Mouse (Mus musculus) heart, embryonic 12.5 days (tissue): ENCODE measurements around the gene Ston2. TPM values are rescaled to one million over a fixed set of nuclear protein-coding genes. Genes with fewer than 3 reads are reported as not detected.
A peak's percentile ranks its signal among the peaks of the same experiment; 100 is the strongest.
"Not testable (repeated sequence)": the region's sequence is repeated elsewhere in the genome, so short reads cannot be mapped to it uniquely, and the experiment has no call there.

ENCODE experiments used
- ATAC-seq: fragments of 200-750 bp; cut with Nextera tagmentation; 2 replicates; pipeline ENCODE4 v1.8.0; 2017; ENCODE audit warnings: moderate TSS enrichment, moderate library complexity; ENCODE audit not compliant: insufficient number of reproducible peaks, low FRiP score
- H3K27ac ChIP-seq: fragments of 300-500 bp; sonication (generic); 2 replicates; pipeline ENCODE4 v1.5.1; 2016; ENCODE audit warnings: mild to moderate bottlenecking, moderate library complexity; ENCODE audit not compliant: poor library complexity, severe bottlenecking
- H3K27me3 ChIP-seq: fragments of 300-500 bp; sonication (generic); replicated peaks from 2 replicates; pipeline ENCODE4 v1.6.1; 2016; ENCODE audit warnings: mild to moderate bottlenecking, moderate library complexity
- H3K36me3 ChIP-seq: fragments of 300-500 bp; sonication (generic); 2 replicates; pipeline ENCODE4 v1.6.1; 2016; ENCODE audit warnings: mild to moderate bottlenecking, moderate library complexity
- H3K4me1 ChIP-seq: fragments of 300-500 bp; sonication (generic); replicated peaks from 2 replicates; pipeline ENCODE4 v1.6.1; 2016; ENCODE audit warnings: mild to moderate bottlenecking
- H3K4me2 ChIP-seq: fragments of 300-500 bp; sonication (generic); 2 replicates; pipeline ENCODE4 v1.6.1; 2016; ENCODE audit warnings: mild to moderate bottlenecking, moderate library complexity
- H3K4me3 ChIP-seq: fragments of 300-500 bp; sonication (generic); 2 replicates; pipeline ENCODE4 v1.5.1; 2016; ENCODE audit warnings: mild to moderate bottlenecking
- H3K9ac ChIP-seq: fragments of 300-500 bp; sonication (generic); 2 replicates; pipeline ENCODE4 v1.6.1; 2016; ENCODE audit warnings: mild to moderate bottlenecking, moderate library complexity
- H3K9me3 ChIP-seq: fragments of 300-500 bp; sonication (generic); replicated peaks from 2 replicates; pipeline ENCODE4 v1.6.1; 2016; ENCODE audit warnings: mild to moderate bottlenecking, moderate library complexity
- WGBS: fragments of 180-500 bp; shearing (Covaris S2); methylation state at CpG from one replicate; pipeline ENCODE4 v1.1.7; 2016; 5-methylcytosine and 5-hydroxymethylcytosine counted together
- polyA plus RNA-seq: library from polyadenylated mRNA; unstranded; fragments of >200 nt; fragmentation: Nextera tagmentation; extraction: Ambion mirVana; gene quantifications from 2 replicates; pipeline ENCODE4 v1.2.1, GENCODE M21; 2016

The Ston2 gene
- polyA plus RNA-seq, 1 experiment from 2014 or later = 4.9 TPM

- peak; percentile 92 for ATAC-seq
- under 1% methylated on average over 64 of the region's 99 CpGs for WGBS
- H3K36me3 ChIP-seq = peaks cover 10% of the 10 kb centered on the region
- H3K4me3 ChIP-seq = peak within 1 kb of the TSS; percentile 99
- no peaks in the 10 kb centered on the region for H3K27me3 ChIP-seq
- peak within 1 kb of the TSS; percentile 96 for H3K9ac ChIP-seq
- peaks cover 11% of the 10 kb centered on the region for H3K4me1 ChIP-seq
- peak within 1 kb of the TSS; percentile 61 for H3K4me2 ChIP-seq
- peak within 1 kb of the TSS; percentile 100 for H3K27ac ChIP-seq
- 0 out of 2 replicates have a peak, but pooled peaks cover 2% of the 10 kb centered on the region for H3K9me3 ChIP-seq
Measured at GRCm38 (mm10) chr12:91589847-91590690, 198.1 kb downstream of the Ston2 start, which contains the start of gene Gtf2a1. Gene Gtf2a1, minus strand, starts transcription at chr12:91590487.

- H3K4me1 ChIP-seq = peaks cover 11% of the 10 kb centered on the region
- peak overlapping the region; percentile 96 for H3K9ac ChIP-seq
- peak overlapping the region; percentile 99 for H3K4me3 ChIP-seq
- H3K9me3 ChIP-seq = 0 out of 2 replicates have a peak, but pooled peaks cover 2% of the 10 kb centered on the region
- peak overlapping the region; percentile 100 for H3K27ac ChIP-seq
- peaks cover 13% of the 10 kb centered on the region for H3K36me3 ChIP-seq
- H3K4me2 ChIP-seq = peak overlapping the region; percentile 32; the same call in 1 of the 2 replicates
- WGBS = under 1% methylated on average over 11 of the region's 11 CpGs
- ATAC-seq = no peak
- no peaks in the 10 kb centered on the region for H3K27me3 ChIP-seq
Measured at GRCm38 (mm10) chr12:91589542-91589846, 198.7 kb downstream of the Ston2 start.

- Histone ChIP-seq H3K27me3 (no peaks in the 10 kb centered on the region), H3K9ac (peak overlapping the region; percentile 96), H3K36me3 (peaks cover 15% of the 10 kb centered on the region), H3K4me3 (peak overlapping the region; percentile 99), H3K27ac (peak overlapping the region; percentile 100), H3K4me2 (peak overlapping the region; percentile 48), H3K9me3 (0 out of 2 replicates have a peak, but pooled peaks cover 2% of the 10 kb centered on the region), H3K4me1 (peaks cover 11% of the 10 kb centered on the region)
- ATAC-seq = peak; percentile 23; the same call in 1 of the 2 replicates
- WGBS = under 1% methylated on average over 61 of the region's 83 CpGs
Measured at GRCm38 (mm10) chr12:91588670-91589541, 199.3 kb downstream of the Ston2 start.

GRCm38 (mm10) chr12:91588176-91588669 is 200.0 kb downstream of the Ston2 start:
- ATAC-seq = peak; percentile 84
- Histone ChIP-seq H3K9ac (peak overlapping the region; percentile 96), H3K4me2 (peak overlapping the region; percentile 75), H3K27me3 (no peaks in the 10 kb centered on the region), H3K36me3 (peaks cover 17% of the 10 kb centered on the region), H3K27ac (peak overlapping the region; percentile 100), H3K4me1 (peaks cover 13% of the 10 kb centered on the region), H3K4me3 (peak overlapping the region; percentile 99), H3K9me3 (0 out of 2 replicates have a peak, but pooled peaks cover 2% of the 10 kb centered on the region)
- WGBS = under 1% methylated on average over 32 of the region's 32 CpGs

- Histone ChIP-seq H3K4me2 (peak overlapping the region; percentile 75), H3K9ac (peak overlapping the region; percentile 96), H3K4me3 (peak overlapping the region; percentile 99), H3K27ac (peak overlapping the region; percentile 100), H3K4me1 (peaks cover 18% of the 10 kb centered on the region), H3K36me3 (peaks cover 21% of the 10 kb centered on the region), H3K9me3 (0 out of 2 replicates have a peak, but pooled peaks cover 2% of the 10 kb centered on the region), H3K27me3 (no peaks in the 10 kb centered on the region)
- WGBS = 31% methylated on average over 5 of the region's 5 CpGs
- no peak for ATAC-seq
Measured at GRCm38 (mm10) chr12:91587491-91588033, 200.6 kb downstream of the Ston2 start.

GRCm38 (mm10) chr12:91587077-91587476 is 201.1 kb downstream of the Ston2 start:
- H3K9ac ChIP-seq = no peak overlapping the region; the same call in none of the 2 replicates
- H3K4me3 ChIP-seq = peak overlapping the region; percentile 99; the same call in 1 of the 2 replicates
- ATAC-seq = no peak
- H3K4me1 ChIP-seq = peaks cover 21% of the 10 kb centered on the region
- H3K36me3 ChIP-seq = peaks cover 23% of the 10 kb centered on the region
- H3K27me3 ChIP-seq = no peaks in the 10 kb centered on the region
- H3K27ac ChIP-seq = no peak overlapping the region
- 0 out of 2 replicates have a peak, but pooled peaks cover 2% of the 10 kb centered on the region for H3K9me3 ChIP-seq
- H3K4me2 ChIP-seq = peak overlapping the region; percentile 75
- WGBS = 55% methylated on average over 3 of the region's 3 CpGs

GRCm38 (mm10) chr12:91585815-91586214 is 202.4 kb downstream of the Ston2 start:
- H3K4me2 ChIP-seq, H3K9me3 ChIP-seq, H3K9ac ChIP-seq, H3K4me3 ChIP-seq, H3K27ac ChIP-seq, H3K27me3 ChIP-seq, ATAC-seq: not testable (repeated sequence)
- peaks cover 23% of the 10 kb centered on the region for H3K36me3 ChIP-seq
- peaks cover 22% of the 10 kb centered on the region for H3K4me1 ChIP-seq
- 95% methylated on average over 4 of the region's 4 CpGs for WGBS

- no peak overlapping the region for H3K9ac ChIP-seq
- H3K36me3 ChIP-seq = peaks cover 26% of the 10 kb centered on the region
- 0 out of 2 replicates have a peak, but pooled peaks cover 2% of the 10 kb centered on the region for H3K9me3 ChIP-seq
- H3K27me3 ChIP-seq = no peaks in the 10 kb centered on the region
- peaks cover 22% of the 10 kb centered on the region for H3K4me1 ChIP-seq
- H3K27ac ChIP-seq = no peak overlapping the region
- 94% methylated on average over 3 of the region's 3 CpGs for WGBS
- no peak overlapping the region for H3K4me2 ChIP-seq
- H3K4me3 ChIP-seq = no peak overlapping the region
- ATAC-seq = no peak
Measured at GRCm38 (mm10) chr12:91585206-91585605, 203.0 kb downstream of the Ston2 start.

GRCm38 (mm10) chr12:91583409-91583808 is 204.8 kb downstream of the Ston2 start:
- H3K4me3 ChIP-seq = no peak overlapping the region
- no peak overlapping the region for H3K27ac ChIP-seq
- H3K9me3 ChIP-seq = 0 out of 2 replicates have a peak, but pooled peaks cover 2% of the 10 kb centered on the region
- peaks cover 37% of the 10 kb centered on the region for H3K36me3 ChIP-seq
- no peak for ATAC-seq
- peak overlapping the region; percentile 19; the same call in 1 of the 2 replicates for H3K4me2 ChIP-seq
- 42% methylated on average over 6 of the region's 6 CpGs for WGBS
- peaks cover 22% of the 10 kb centered on the region for H3K4me1 ChIP-seq
- H3K9ac ChIP-seq = no peak overlapping the region
- H3K27me3 ChIP-seq = no peaks in the 10 kb centered on the region
